Mouse (Mus musculus): ENCODE results near the gene Zfp518b. TPM values are rescaled to one million over a fixed set of nuclear protein-coding genes. Genes with fewer than 3 reads are reported as not detected.

The Zfp518b gene
- polyA plus RNA-seq, 1 experiment from 2014 or later: 46.0 TPM

- no peak for ATAC-seq (ENCODE audit: low FRiP score, low TSS enrichment)
Measured at GRCm38 (mm10) chr5:38692859-38693258, 8.2 kb upstream of the Zfp518b start.

GRCm38 (mm10) chr5:38689186-38689585, 4.6 kb upstream of the Zfp518b start:
- 91% methylated on average over 6 of the region's 6 CpGs for WGBS
- no peaks in the 10 kb centered on the region for H3K4me1 ChIP-seq (ENCODE audit: control insufficient read depth, insufficient read depth, low read length)
- ATAC-seq (ENCODE audit: low FRiP score, low TSS enrichment) (no peak), DNase-seq (no peak)
- no peak overlapping the region for H3K4me2 ChIP-seq (ENCODE audit: low read length)
- no peaks in the 10 kb centered on the region for H3K36me3 ChIP-seq (ENCODE audit: control insufficient read depth, insufficient read depth, low read length)
- H3K9ac ChIP-seq (replicated peaks; ENCODE audit: low read length): no peak overlapping the region
- no peak overlapping the region for H3K4me3 ChIP-seq (replicated peaks; ENCODE audit: low read depth, low read length)
- no peaks in the 10 kb centered on the region for H3K27me3 ChIP-seq (ENCODE audit: control insufficient read depth, insufficient read depth, low read length)
- H3K27ac ChIP-seq (replicated peaks; ENCODE audit: low read depth, low read length): no peak overlapping the region
- no peaks in the 10 kb centered on the region for H3K9me3 ChIP-seq (ENCODE audit: control insufficient read depth, low read length)

More at GRCm38 (mm10) chr5:38692859-38693258, 8.2 kb upstream of the Zfp518b start:
- H3K9ac ChIP-seq (replicated peaks; ENCODE audit: low read length): no peak overlapping the region
- H3K9me3 ChIP-seq (ENCODE audit: control insufficient read depth, low read length): no peaks in the 10 kb centered on the region
- no peaks in the 10 kb centered on the region for H3K36me3 ChIP-seq (ENCODE audit: control insufficient read depth, insufficient read depth, low read length)
- no peaks in the 10 kb centered on the region for H3K4me1 ChIP-seq (ENCODE audit: control insufficient read depth, insufficient read depth, low read length)
- no peak overlapping the region for H3K4me3 ChIP-seq (replicated peaks; ENCODE audit: low read depth, low read length)
- no peak overlapping the region for H3K4me2 ChIP-seq (ENCODE audit: low read length)
- H3K27me3 ChIP-seq (ENCODE audit: control insufficient read depth, insufficient read depth, low read length): no peaks in the 10 kb centered on the region
- H3K27ac ChIP-seq (replicated peaks; ENCODE audit: low read depth, low read length): no peak overlapping the region
- WGBS: 93% methylated on average over 6 of the region's 6 CpGs
- no peak for DNase-seq

- Histone ChIP-seq H3K4me1 (ENCODE audit: control insufficient read depth, insufficient read depth, low read length) (peaks cover 9% of the 10 kb centered on the region; the same call in 1 of the 2 replicates), H3K9ac (replicated peaks; ENCODE audit: low read length) (no peak overlapping the region), H3K27me3 (ENCODE audit: control insufficient read depth, insufficient read depth, low read length) (no peaks in the 10 kb centered on the region), H3K36me3 (ENCODE audit: control insufficient read depth, insufficient read depth, low read length) (0 out of 2 replicates have a peak, but pooled peaks cover under 1% of the 10 kb centered on the region), H3K4me2 (ENCODE audit: low read length) (no peak overlapping the region), H3K9me3 (ENCODE audit: control insufficient read depth, low read length) (no peaks in the 10 kb centered on the region), H3K4me3 (replicated peaks; ENCODE audit: low read depth, low read length) (no peak overlapping the region), H3K27ac (replicated peaks; ENCODE audit: low read depth, low read length) (no peak overlapping the region)
- 81% methylated on average over 1 of the region's 1 CpGs for WGBS
- DNase-seq (no peak), ATAC-seq (ENCODE audit: low FRiP score, low TSS enrichment) (no peak)
Measured at GRCm38 (mm10) chr5:38687694-38688093, 3.1 kb upstream of the Zfp518b start.

- no peak overlapping the region for H3K4me3 ChIP-seq (replicated peaks; ENCODE audit: low read depth, low read length)
- no peaks in the 10 kb centered on the region for H3K27me3 ChIP-seq (ENCODE audit: control insufficient read depth, insufficient read depth, low read length)
- DNase-seq (no peak), ATAC-seq (ENCODE audit: low FRiP score, low TSS enrichment) (no peak)
- no peak overlapping the region for H3K4me2 ChIP-seq (ENCODE audit: low read length)
- no peaks in the 10 kb centered on the region for H3K4me1 ChIP-seq (ENCODE audit: control insufficient read depth, insufficient read depth, low read length)
- H3K9me3 ChIP-seq (ENCODE audit: control insufficient read depth, low read length): no peaks in the 10 kb centered on the region
- no peak overlapping the region for H3K27ac ChIP-seq (replicated peaks; ENCODE audit: low read depth, low read length)
- H3K9ac ChIP-seq (replicated peaks; ENCODE audit: low read length): no peak overlapping the region
- 86% methylated on average over 5 of the region's 5 CpGs for WGBS
- no peaks in the 10 kb centered on the region for H3K36me3 ChIP-seq (ENCODE audit: control insufficient read depth, insufficient read depth, low read length)
Measured at GRCm38 (mm10) chr5:38658836-38659235, 25.8 kb downstream of the Zfp518b start.

GRCm38 (mm10) chr5:38656204-38656603, 28.4 kb downstream of the Zfp518b start:
- H3K9me3 ChIP-seq (ENCODE audit: control insufficient read depth, low read length): no peaks in the 10 kb centered on the region
- no peak overlapping the region for H3K9ac ChIP-seq (replicated peaks; ENCODE audit: low read length)
- no peak overlapping the region for H3K4me2 ChIP-seq (ENCODE audit: low read length)
- H3K27me3 ChIP-seq (ENCODE audit: control insufficient read depth, insufficient read depth, low read length): no peaks in the 10 kb centered on the region
- DNase-seq: no peak
- no peaks in the 10 kb centered on the region for H3K36me3 ChIP-seq (ENCODE audit: control insufficient read depth, insufficient read depth, low read length)
- no peak overlapping the region for H3K27ac ChIP-seq (replicated peaks; ENCODE audit: low read depth, low read length)
- no peak overlapping the region for H3K4me3 ChIP-seq (replicated peaks; ENCODE audit: low read depth, low read length)
- 72% methylated on average over 6 of the region's 6 CpGs for WGBS
- ATAC-seq (ENCODE audit: low FRiP score, low TSS enrichment): no peak
- H3K4me1 ChIP-seq (ENCODE audit: control insufficient read depth, insufficient read depth, low read length): no peaks in the 10 kb centered on the region

GRCm38 (mm10) chr5:38655421-38655928, 29.2 kb downstream of the Zfp518b start:
- no peak overlapping the region for H3K4me3 ChIP-seq (replicated peaks; ENCODE audit: low read depth, low read length)
- H3K36me3 ChIP-seq (ENCODE audit: control insufficient read depth, insufficient read depth, low read length): no peaks in the 10 kb centered on the region
- DNase-seq: no peak
- no peak for ATAC-seq (ENCODE audit: low FRiP score, low TSS enrichment)
- WGBS: 76% methylated on average over 12 of the region's 12 CpGs
- no peaks in the 10 kb centered on the region for H3K4me1 ChIP-seq (ENCODE audit: control insufficient read depth, insufficient read depth, low read length)
- H3K9ac ChIP-seq (replicated peaks; ENCODE audit: low read length): no peak overlapping the region
- H3K4me2 ChIP-seq (ENCODE audit: low read length): no peak overlapping the region
- no peak overlapping the region for H3K27ac ChIP-seq (replicated peaks; ENCODE audit: low read depth, low read length)
- no peaks in the 10 kb centered on the region for H3K27me3 ChIP-seq (ENCODE audit: control insufficient read depth, insufficient read depth, low read length)
- no peaks in the 10 kb centered on the region for H3K9me3 ChIP-seq (ENCODE audit: control insufficient read depth, low read length)

- Histone ChIP-seq H3K4me2 (ENCODE audit: low read length) (no peak overlapping the region), H3K27ac (replicated peaks; ENCODE audit: low read depth, low read length) (no peak overlapping the region), H3K27me3 (ENCODE audit: control insufficient read depth, insufficient read depth, low read length) (no peaks in the 10 kb centered on the region), H3K4me1 (ENCODE audit: control insufficient read depth, insufficient read depth, low read length) (no peaks in the 10 kb centered on the region), H3K9ac (replicated peaks; ENCODE audit: low read length) (no peak overlapping the region), H3K4me3 (replicated peaks; ENCODE audit: low read depth, low read length) (no peak overlapping the region), H3K9me3 (ENCODE audit: control insufficient read depth, low read length) (no peaks in the 10 kb centered on the region), H3K36me3 (ENCODE audit: control insufficient read depth, insufficient read depth, low read length) (no peaks in the 10 kb centered on the region)
- DNase-seq: no peak
- 45% methylated on average over 1 of the region's 1 CpGs for WGBS
- no peak for ATAC-seq (ENCODE audit: low FRiP score, low TSS enrichment)
Measured at GRCm38 (mm10) chr5:38654571-38654970, 30.1 kb downstream of the Zfp518b start.

- 61% methylated on average over 2 of the region's 2 CpGs for WGBS
Measured at GRCm38 (mm10) chr5:38653101-38653500, 31.5 kb downstream of the Zfp518b start.

GRCm38 (mm10) chr5:38651455-38651854, 33.2 kb downstream of the Zfp518b start:
- no peak overlapping the region for H3K4me3 ChIP-seq (replicated peaks; ENCODE audit: low read depth, low read length)
- no peaks in the 10 kb centered on the region for H3K9me3 ChIP-seq (ENCODE audit: control insufficient read depth, low read length)
- H3K36me3 ChIP-seq (ENCODE audit: control insufficient read depth, insufficient read depth, low read length): no peaks in the 10 kb centered on the region
- H3K4me2 ChIP-seq (ENCODE audit: low read length): no peak overlapping the region
- WGBS: 73% methylated on average over 5 of the region's 5 CpGs
- H3K27me3 ChIP-seq (ENCODE audit: control insufficient read depth, insufficient read depth, low read length): no peaks in the 10 kb centered on the region
- no peak overlapping the region for H3K27ac ChIP-seq (replicated peaks; ENCODE audit: low read depth, low read length)
- no peaks in the 10 kb centered on the region for H3K4me1 ChIP-seq (ENCODE audit: control insufficient read depth, insufficient read depth, low read length)
- DNase-seq: no peak
- ATAC-seq (ENCODE audit: low FRiP score, low TSS enrichment): no peak
- H3K9ac ChIP-seq (replicated peaks; ENCODE audit: low read length): no peak overlapping the region

More at GRCm38 (mm10) chr5:38653101-38653500, 31.5 kb downstream of the Zfp518b start:
- Histone ChIP-seq H3K9me3 (ENCODE audit: control insufficient read depth, low read length) (no peaks in the 10 kb centered on the region), H3K9ac (replicated peaks; ENCODE audit: low read length) (no peak overlapping the region), H3K27ac (replicated peaks; ENCODE audit: low read depth, low read length) (no peak overlapping the region), H3K4me3 (replicated peaks; ENCODE audit: low read depth, low read length) (no peak overlapping the region), H3K4me2 (ENCODE audit: low read length) (no peak overlapping the region), H3K36me3 (ENCODE audit: control insufficient read depth, insufficient read depth, low read length) (no peaks in the 10 kb centered on the region), H3K27me3 (ENCODE audit: control insufficient read depth, insufficient read depth, low read length) (no peaks in the 10 kb centered on the region), H3K4me1 (ENCODE audit: control insufficient read depth, insufficient read depth, low read length) (no peaks in the 10 kb centered on the region)
- DNase-seq (no peak), ATAC-seq (ENCODE audit: low FRiP score, low TSS enrichment) (no peak)

Data from midbrain, embryonic 14.5 days (tissue).